Mouse (Mus musculus): Measurements from ENCODE around the gene Poc1a.
A peak's percentile ranks its signal among the peaks of the same experiment; 100 is the strongest.

GRCm38 (mm10) chr9:106356323-106356844, 75.5 kb downstream of the Poc1a start:
- TF ChIP-seq CTCF (IDR thresholded peaks at IDR 0.05; ENCODE audit: low read depth) (no peak), EP300 (IDR thresholded peaks at IDR 0.05; ENCODE audit: low read depth) (peak; percentile 68; the same call in 1 of the 2 replicates)
